Mouse (Mus musculus) R1 (cell line): ENCODE results near the gene Pi4k2a.
"Not testable (repeated sequence)": the region's sequence is repeated elsewhere in the genome, so short reads cannot be mapped to it uniquely, and the experiment has no call there.

Experiments
- DNase-seq: peaks from one replicate; pipeline ENCODE4 v3.0.0-alpha.2; 2018; ENCODE audit warnings: low read depth, low spot score

Pi4k2a gene

DNA sequence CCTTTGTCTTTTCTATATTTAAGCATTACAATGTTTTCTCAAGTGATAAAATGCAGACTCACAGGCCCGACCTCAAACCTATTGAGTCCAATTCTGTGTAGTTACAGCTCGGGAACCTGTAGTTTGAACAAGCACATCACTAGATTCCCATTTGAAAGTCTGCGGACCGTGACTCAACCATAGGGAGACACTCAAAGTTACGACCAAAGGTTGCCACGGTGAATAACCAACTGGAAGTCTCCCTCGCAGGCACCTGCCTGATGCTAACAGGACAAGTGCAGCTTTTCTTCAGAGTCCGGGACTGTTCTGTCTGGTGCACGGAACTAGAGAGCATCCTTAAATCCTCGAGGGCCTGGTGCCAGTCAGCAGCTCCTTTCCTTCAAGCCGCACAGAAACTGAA, 9.8 kb upstream of the Pi4k2a start:
- DNase-seq: no peak

DNA sequence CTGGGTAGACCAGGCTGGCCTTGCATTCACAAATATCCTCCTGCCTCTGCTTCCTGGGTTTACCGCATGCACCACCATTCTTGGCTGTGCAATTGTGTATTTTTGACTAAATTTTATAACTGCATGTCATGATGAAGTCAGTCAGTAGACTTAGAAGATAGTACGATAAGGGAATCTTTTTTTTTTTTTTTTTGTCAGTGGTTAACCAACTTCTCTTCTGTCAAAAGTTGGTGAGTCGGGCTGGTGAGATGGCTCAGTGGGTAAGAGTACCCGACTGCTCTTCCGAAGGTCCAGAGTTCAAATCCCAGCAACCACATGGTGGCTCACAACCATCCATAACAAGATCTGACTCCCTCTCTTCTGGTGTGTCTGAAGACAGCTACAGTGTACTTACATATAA, 8.7 kb upstream of the Pi4k2a start:
- not testable (repeated sequence) for DNase-seq

DNA sequence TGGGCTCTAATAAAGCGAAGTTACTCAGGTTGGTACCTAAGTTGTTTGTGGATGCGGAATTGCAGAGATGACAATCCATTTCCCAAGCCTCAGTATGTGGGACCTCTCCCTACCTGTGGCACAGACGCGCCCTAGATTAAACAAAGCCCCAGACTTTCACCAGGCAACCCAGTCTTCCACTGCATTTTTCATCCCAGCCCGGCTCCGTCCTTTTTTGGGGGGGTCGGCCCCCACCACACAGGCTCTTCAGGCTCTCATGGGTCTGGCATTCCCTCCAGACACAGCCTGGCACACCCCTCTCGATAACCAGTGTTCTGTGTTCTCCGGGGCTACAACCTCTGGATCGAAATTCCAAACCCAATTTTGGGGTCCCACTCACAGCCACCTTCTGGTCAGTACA, 4.6 kb upstream of the Pi4k2a start:
- no peak for DNase-seq

DNA sequence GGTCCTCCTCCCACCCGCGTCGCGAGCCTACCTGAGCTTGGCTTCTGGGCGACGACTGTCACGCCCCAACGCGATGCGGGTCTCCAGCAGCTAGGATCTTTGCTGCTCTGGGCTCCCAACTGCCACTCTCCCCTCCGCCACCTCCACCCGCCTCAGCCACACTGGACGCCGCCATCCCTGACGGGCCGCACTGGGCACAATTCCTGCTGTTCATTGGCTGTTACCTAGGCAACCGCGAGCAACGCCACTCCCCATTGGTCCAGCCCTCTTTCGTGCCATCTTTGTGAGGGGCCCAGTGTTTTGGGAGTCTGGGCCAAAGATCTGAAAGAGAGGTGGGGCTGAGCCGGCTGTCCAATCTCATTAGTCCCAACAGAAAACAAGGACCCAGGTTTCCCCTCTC, 4.1 kb upstream of the Pi4k2a start, which contains the start of gene Morn4:
Gene Morn4 (minus strand): TSS at position 192 of the 400 bp plus-strand sequence.
- DNase-seq: peak; percentile 97

DNA sequence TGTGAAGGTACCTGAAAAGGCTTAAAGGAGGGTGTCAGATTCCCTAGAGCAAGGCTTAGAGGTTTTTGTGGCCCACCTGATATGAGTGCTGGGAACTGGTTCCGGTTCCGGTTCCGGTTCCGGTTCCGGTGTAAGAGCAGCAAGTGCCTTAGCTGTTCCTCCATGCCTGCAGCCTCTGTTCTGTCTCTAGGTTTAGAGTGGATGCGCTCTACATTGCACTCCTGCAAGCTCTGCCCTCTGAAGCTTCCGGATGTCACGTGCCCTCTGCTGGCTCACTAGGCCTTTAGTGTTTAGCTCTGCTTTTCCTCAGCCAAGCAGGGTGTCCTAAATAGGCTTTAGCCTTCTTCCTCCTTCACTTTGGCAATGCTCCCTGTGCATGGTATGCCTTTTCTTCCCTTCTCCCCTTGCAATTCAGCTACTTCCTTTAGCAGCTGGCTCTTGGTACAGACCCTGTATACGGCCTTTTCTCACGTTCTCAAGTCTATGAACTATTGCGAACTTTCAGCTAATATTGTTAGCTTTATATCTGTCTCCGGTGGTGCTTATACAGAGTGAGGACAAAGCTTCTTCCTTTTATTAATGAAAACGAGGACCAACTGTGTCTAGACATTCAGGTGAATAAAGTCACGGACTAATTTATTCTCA, 1.0 kb upstream of the Pi4k2a start:
- DNase-seq: peak; percentile 85

DNA sequence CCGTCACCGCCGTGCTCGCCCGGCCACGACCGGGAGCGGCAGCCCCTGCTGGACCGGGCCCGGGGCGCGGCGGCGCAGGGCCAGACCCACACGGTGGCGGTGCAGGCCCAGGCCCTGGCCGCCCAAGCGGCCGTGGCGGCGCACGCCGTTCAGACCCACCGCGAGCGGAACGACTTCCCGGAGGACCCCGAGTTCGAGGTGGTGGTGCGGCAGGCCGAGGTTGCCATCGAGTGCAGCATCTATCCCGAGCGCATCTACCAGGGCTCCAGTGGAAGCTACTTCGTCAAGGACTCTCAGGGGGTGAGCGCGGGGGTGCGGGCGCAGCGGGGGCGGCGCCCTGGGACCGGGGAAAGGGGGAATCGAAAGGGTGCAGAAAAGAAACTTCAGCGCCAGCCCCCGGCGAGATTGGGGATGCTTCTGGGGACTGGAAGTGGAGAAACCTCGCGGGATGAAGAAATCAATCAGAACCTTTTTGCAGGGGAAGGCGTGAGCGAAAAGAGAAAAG, 419 bp downstream of the Pi4k2a start:
- peak; percentile 70 for DNase-seq

DNA sequence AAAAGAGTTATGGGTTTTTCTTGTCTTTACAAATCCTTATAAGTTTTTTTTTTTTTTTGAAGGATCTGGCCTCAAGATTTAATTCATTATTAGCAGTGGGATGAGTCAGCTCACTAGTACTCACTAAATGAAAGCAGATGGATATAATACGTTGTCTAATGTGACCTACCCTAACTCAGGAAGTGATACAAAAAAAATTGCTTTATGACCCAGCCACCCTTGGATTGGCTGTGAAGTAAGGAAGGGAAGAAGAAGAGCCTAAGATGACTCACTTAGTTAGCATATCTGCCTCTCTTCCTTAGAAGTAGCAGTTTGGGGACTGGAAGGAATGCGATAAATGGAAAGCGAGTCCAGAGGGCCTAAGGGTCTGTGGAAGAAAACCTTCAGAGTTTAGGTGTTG, 9.1 kb downstream of the Pi4k2a start:
- no peak for DNase-seq

DNA sequence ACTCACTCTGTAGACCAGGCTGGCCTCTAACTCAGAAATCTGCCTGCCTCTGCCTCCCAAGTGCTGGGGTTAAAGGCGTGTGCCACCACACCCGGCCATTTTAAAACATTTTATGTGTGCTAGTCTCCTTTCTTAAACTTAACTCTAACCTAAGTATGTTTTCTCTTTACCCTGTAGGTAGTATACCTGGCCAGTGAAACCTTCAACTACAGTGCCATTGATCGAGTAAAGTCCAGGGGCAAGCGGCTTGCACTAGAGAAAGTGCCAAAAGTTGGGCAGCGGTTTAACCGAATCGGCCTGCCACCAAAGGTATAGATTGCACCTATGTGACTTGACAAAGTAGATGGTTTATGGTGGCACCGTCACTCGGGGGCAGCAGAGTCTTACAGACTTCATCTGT, 14.4 kb downstream of the Pi4k2a start:
- no peak for DNase-seq

DNA sequence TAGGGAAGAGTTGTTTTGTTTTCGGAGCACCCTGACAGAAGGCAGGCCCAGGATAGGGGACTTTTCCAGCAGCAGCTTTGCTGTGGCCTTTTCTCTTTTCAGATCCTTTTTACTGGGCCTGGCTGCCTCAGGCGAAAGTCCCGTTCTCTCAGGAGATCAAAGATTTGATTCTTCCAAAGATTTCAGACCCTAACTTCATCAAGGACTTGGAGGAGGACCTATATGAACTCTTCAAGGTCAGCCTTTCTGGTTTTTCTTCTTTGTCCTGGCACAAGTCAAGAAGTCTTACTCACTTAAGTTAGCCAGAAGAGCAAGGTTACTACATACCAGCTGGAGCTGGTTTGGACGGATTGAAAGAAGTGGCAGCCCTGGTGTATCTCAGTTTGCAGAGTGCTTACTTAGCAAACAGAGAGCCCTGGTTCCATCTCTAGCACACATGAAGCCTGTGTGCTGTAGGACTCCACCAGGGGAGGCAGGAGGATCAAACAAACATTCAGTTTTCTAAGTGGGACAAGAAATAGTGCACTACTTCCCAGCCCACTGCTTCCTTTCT, 25.6 kb downstream of the Pi4k2a start:
- no peak for DNase-seq

DNA sequence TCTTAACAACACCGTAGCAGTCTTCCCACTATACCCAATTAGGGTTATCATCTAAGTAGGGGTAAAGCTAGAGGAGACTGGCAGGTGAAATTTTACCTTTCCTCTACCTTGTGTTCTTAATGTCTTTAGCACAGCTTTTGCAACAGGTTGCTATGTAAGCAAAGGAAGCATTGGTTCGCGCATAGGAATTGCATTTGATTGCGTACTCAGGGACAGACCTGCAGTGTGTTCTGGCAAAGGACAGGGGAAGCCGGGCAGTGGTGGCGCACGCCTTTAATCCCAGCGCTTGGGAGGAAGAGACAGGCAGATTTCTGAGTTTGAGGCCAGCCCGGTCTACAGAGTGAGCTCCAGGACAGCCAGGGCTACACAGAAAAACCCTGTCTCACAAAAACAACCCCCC, 27.9 kb downstream of the Pi4k2a start:
- no peak for DNase-seq

DNA sequence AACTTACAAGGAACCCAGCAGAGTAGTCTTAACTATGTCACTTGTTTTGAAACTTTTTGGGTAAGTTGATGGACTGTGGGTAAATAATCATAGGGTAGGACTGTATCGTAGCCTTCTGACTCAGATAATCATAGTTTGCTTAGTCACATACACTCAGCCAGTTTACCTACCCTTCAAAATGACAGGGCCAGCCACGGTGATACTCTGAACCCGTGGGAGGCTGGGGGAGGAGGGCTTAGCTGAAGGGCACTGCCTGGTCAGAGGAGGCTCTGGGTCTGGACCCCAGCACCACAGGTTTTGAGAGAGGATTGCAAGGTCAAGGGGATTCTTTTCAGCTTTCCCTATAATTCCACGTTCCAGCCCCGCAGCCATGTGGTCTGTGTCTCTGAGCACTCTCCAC, 28.3 kb downstream of the Pi4k2a start:
- no peak for DNase-seq

DNA sequence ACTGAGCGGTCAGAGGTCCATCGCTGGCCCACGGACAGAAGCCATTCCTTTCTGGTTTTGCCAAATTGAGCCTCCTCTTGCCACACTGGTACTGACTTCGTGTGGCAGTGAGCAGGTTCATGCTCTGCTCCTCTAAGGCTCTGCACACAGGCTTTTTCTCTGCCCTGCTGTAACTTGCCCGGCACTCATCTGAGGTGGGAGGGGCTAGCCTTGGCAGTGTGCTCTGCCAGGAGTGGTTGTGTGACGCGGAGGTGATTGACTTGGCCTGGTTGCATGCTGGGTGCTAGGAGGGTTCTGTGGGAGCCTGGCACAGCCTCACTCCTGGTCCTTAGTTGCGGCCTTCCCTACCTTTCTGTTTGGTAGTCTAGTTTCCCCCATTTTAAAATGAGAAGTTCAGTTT, 30.2 kb downstream of the Pi4k2a start:
- no peak for DNase-seq

DNA sequence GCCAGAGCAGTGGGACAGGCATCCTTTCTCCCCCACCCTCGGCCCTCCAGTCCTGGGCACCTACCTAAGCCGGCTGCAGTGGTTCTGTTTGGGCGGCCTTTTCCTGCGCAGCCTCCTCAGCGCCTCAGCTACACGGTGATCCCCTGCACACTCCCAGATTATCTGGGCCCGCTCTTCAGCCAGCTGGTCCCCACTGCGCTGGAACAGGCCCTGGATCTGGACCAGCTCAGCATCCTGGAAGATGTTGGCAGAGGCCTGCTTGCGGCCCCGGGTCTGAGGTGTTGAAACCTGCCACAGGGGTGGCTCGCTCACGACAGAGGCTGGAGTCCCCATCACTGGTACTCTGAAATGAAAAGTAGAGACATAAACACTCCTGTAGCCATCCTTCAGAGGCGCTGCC, 34.4 kb downstream of the Pi4k2a start:
- DNase-seq: no peak

DNA sequence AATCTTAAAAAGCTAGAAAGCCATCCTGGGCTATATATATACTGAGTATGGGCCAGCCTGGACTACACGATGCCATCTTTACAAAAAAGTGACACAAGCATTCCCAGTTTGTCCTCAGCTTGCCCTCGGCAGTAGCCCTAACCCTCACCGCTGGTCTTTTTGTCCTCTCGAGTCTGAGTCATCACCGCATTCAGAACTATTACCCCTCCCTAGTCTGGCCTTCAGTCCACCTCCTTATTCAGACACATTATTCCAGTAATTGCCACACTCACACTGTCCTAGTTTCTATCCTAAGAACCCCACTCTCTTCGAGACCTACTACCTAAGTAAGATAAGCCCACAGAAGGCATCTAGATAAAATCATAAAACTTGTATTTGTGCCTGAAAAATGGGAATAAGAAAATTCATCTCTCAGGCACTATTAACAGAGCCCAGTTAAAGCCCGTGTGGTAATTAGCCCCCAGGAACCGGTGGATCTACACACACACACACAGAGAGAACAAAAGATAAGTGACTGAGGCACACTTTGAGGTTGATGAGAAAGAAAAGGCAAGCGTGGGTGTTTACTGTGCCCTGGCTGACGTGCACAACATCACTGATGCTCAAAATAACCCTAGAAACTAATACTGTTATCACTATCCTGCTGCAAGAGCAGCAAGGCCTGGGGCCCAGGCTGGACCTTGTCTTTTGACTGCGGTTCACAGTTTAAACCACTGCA, 35.4 kb downstream of the Pi4k2a start:
- no peak for DNase-seq

DNA sequence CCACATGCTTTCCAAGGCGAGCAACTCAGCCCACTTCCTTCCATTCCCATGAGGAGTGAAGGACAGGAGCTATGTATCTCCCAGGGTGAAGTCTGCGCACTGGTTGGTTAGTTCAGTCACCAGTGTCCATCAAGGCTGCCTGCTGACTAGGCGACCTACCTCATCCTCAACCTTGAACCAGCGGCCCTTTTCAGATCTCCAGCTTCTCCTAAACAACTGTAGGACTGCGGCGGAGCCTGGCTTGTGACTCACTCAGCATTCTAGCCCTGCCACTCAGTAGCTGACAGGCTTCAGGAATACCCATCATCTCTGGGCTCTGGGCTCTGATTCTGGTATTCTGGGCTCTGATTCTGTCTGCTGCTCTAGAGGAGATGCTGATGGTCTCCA, 35.9 kb downstream of the Pi4k2a start:
- no peak for DNase-seq

DNA sequence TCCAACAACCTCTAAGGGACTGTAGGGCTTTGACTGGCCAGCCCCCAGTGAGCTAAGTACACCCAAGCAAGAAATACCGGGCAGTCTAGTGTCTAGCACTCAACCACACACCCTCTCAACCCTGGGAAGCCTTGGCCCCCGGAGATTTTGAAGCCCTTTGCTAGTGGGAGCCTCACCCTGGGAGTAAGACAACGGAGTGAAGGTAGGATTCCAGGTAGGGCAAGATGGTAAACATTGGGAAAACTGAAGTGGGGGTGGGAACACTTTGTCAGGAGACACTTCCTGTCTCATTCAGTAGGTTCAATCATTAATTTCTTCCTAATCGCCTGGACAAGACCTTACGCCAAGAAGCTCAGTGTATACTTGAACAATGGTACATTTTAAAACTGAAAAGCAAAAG, 36.8 kb downstream of the Pi4k2a start:
- DNase-seq: no peak

DNA sequence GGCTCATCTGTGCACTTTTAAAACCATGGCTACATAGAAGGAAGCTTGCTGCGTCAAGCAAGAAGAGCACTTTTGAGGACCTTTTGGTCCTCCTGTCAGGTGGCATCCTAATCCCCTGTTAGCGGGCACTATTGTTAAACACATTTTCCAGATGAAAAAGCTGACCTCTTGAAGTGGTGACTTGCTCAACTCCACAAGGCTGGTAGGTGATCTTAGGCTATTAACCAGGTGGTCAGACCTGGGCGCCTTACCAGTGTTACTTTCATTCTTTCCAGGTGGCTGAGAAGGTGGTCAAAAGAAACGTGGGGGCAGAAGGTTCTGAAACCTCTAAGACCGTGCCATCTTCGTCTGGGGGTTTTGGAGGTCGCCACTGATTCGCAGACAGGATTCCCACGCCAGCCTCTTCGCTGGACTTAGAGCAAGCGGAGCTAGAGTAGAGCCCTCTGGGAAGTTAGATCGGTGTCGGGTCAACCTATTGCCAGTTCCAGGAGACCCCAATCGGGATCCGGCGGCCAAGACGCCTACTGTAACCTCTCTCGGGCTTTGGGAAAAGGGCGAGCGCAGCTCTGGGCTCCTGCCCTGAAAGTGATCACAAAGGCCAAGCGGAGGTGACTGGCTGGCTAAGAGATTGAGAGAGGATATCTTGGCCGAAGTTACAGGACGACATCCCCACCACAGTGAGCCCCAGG, 37.9 kb downstream of the Pi4k2a start:
- no peak for DNase-seq

DNA sequence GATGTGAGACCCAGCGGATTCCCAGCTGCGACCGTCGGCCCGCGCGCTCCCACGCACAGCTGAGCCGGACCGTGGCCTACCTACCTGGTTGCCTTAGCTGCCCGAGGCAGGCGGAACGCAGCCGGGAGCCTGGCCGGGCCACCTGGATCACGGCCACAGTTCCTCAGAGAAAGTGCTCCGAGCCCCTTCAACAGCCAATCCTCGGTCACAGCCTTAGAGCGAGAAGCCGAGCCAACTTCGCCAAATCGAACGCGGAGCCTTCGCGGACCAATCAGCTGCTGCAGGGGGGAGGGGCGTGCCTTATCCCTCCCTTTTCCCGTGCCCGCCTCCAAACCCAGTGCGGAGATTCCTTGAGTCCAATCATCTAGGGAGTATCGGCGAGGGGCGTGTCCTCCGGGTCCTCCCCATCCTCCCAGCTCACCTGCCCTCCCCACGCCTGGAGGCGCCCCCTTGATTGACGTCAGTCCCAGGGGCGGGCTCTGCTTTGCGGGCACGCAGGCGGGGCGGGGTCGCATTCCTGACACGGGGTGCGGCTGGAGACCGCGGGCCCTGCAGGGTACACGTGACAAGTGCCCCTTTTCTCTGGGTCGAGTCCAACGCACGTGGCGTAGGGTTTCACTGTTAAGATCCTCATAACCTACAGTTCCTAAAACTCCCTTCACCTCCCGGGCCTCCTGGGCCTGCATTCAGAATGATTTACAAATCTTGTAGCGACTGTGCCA, 38.7 kb downstream of the Pi4k2a start, which contains the start of gene Avpi1:
Gene Avpi1 (minus strand): TSS at position 273 of the 722 bp plus-strand sequence.
- peak; percentile 100 for DNase-seq

DNA sequence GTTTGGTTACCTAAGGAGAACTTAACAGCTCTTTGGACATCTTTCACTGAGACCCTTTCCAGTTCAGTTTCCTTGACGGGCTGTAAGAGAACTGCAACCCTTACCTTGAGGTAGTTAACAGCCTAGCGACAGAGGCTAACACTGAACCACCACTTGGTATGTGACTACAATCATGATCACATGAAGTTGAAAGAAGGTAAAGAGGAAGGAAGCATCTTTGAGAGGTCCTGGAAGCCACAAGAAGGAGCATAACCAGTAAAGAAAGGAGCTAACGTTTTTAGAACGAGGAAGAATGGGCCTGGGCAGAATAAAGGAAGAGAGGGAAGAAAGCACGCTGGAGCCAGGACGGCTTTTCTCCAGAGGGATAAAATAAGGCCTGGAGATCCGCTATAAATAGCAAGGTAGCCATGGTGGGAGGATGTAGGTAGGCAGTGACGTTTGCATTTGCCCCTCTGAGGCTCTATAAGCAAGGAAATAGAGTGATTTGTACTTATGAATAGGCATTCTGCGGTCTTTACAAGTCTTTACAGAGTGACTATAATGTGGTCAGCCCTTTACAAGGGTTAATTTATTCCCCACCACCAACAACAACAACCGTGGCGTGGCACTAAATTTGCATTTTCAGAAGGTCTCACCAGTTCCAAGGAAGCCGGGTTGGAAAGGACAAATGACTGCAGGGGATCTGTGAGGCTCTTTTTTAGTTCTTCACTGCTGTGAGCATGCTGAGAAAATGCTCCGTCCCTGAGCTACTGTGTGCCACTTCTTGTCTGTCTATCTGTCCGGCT, 39.4 kb downstream of the Pi4k2a start:
- peak; percentile 80 for DNase-seq

DNA sequence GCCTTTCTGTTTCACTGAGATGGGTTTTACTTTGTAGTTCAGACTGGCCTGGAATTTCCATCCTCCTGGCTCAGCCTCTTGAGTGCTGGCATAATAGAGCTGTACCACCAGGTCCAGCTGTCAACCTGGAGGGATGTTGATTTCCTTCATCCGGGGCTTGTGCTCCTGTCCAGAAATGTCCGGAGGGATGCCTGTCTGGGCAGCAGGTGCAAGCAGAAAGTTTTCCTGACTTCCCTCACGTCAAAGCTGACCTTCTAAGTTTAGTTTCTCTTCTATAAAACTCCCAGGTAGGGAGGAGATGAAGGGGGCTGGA, 40.0 kb downstream of the Pi4k2a start:
- no peak for DNase-seq

DNA sequence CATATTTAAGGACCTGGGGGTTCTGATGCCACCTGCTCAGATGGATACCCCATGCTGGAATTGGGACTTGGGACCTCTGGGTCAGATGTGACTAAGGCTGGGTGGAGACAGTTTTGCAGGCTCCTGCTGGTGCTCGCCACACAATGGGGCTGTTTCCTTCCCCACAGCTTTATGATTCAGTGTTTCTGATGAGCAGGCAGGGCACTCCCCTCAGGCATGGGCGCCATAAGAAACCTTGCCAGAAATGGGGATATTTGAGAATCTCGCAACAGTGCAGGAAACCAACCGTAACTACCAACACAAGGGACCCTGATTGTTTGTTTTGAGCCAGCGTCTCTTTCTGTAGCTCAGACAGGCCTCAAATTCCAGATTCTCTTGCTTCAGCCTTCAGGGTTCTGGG, 40.8 kb downstream of the Pi4k2a start:
- no peak for DNase-seq
